Mouse (Mus musculus) brown adipose tissue, adult 24 weeks (tissue): ENCODE measurements around the gene Casp1. TPM values are rescaled to one million over a fixed set of nuclear protein-coding genes. Genes with fewer than 3 reads are reported as not detected.

Source experiments
- H3K27ac ChIP-seq: fragments of 200-500 bp; replicated peaks from 2 replicates; pipeline ENCODE4 v1.5.1; 2012; ENCODE audit warnings: low read depth, mild to moderate bottlenecking, low read length
- H3K4me1 ChIP-seq: fragments of 200-500 bp; 2 replicates; pipeline ENCODE4 v1.6.1; 2012; ENCODE audit warnings: low read length, mixed read lengths; ENCODE audit not compliant: control insufficient read depth, insufficient read depth, insufficient read length
- H3K4me3 ChIP-seq: fragments of 200-500 bp; 2 replicates; pipeline ENCODE4 v1.5.1; 2012; ENCODE audit warnings: low read depth, mild to moderate bottlenecking, low read length, moderate library complexity; ENCODE audit not compliant: insufficient read depth
- polyA plus RNA-seq: library from polyadenylated mRNA; stranded (reverse); fragments of >200 nt; gene quantifications from 2 replicates; pipeline ENCODE4 v1.2.4, GENCODE M21; 2012; ENCODE audit not compliant: missing spikeins, insufficient read depth, insufficient read length

The Casp1 gene
- polyA plus RNA-seq: 3.2 and 4.5 TPM in 2 replicates

- peak within 1 kb of the TSS; percentile 14; the same call in 1 of the 2 replicates for H3K4me3 ChIP-seq
- H3K4me1 ChIP-seq: no peaks in the 10 kb centered on the region
- peak within 1 kb of the TSS; percentile 64 for H3K27ac ChIP-seq
These were observed at the start of gene Casp1 for GRCm38 (mm10) chr9:5298329-5299131. Casp1 (plus strand) TSS chr9:5298517.

GRCm38 (mm10) chr9:5263951-5264475 lies 34.3 kb upstream of the Casp1 start:
- H3K27ac ChIP-seq: no peak overlapping the region
- H3K4me3 ChIP-seq: no peak overlapping the region
- no peaks in the 10 kb centered on the region for H3K4me1 ChIP-seq

- Histone ChIP-seq H3K4me3 (no peak overlapping the region), H3K4me1 (no peaks in the 10 kb centered on the region), H3K27ac (no peak overlapping the region)
These were observed 28.0 kb upstream of the Casp1 start for GRCm38 (mm10) chr9:5270274-5270673.

- Histone ChIP-seq H3K27ac (no peak overlapping the region), H3K4me3 (no peak overlapping the region), H3K4me1 (no peaks in the 10 kb centered on the region)
These were observed 27.4 kb upstream of the Casp1 start for GRCm38 (mm10) chr9:5270884-5271283.

GRCm38 (mm10) chr9:5271334-5271845 lies 26.9 kb upstream of the Casp1 start:
- Histone ChIP-seq H3K4me3 (no peak overlapping the region), H3K27ac (no peak overlapping the region), H3K4me1 (no peaks in the 10 kb centered on the region)

- Histone ChIP-seq H3K4me3 (no peak overlapping the region), H3K4me1 (no peaks in the 10 kb centered on the region), H3K27ac (no peak overlapping the region)
These were observed 12.2 kb upstream of the Casp1 start for GRCm38 (mm10) chr9:5286071-5286470.

- Histone ChIP-seq H3K4me3 (no peak overlapping the region), H3K4me1 (no peaks in the 10 kb centered on the region)
These were observed 11.7 kb upstream of the Casp1 start for GRCm38 (mm10) chr9:5286597-5286996.

GRCm38 (mm10) chr9:5296354-5297237 lies 1.7 kb upstream of the Casp1 start:
- Histone ChIP-seq H3K4me1 (no peaks in the 10 kb centered on the region), H3K4me3 (no peak overlapping the region), H3K27ac (no peak overlapping the region)

More at GRCm38 (mm10) chr9:5286597-5286996, 11.7 kb upstream of the Casp1 start:
- H3K27ac ChIP-seq: no peak overlapping the region

- H3K27ac ChIP-seq: no peak overlapping the region
- H3K4me3 ChIP-seq: no peak overlapping the region
- no peaks in the 10 kb centered on the region for H3K4me1 ChIP-seq
These were observed 740 bp downstream of the Casp1 start for GRCm38 (mm10) chr9:5299132-5299381.

GRCm38 (mm10) chr9:5308561-5308960 lies 10.2 kb downstream of the Casp1 start, which contains the start of gene Casp4:
Casp4 (plus strand) TSS chr9:5308828.
- H3K27ac ChIP-seq: no peak within 1 kb of the TSS
- H3K4me3 ChIP-seq: peak within 1 kb of the TSS; percentile 62
- H3K4me1 ChIP-seq: no peaks in the 10 kb centered on the region; the same call in 1 of the 2 replicates

GRCm38 (mm10) chr9:5310112-5310511 lies 11.8 kb downstream of the Casp1 start:
- no peak overlapping the region for H3K4me3 ChIP-seq
- no peaks in the 10 kb centered on the region; the same call in 1 of the 2 replicates for H3K4me1 ChIP-seq
- H3K27ac ChIP-seq: no peak overlapping the region

GRCm38 (mm10) chr9:5311435-5311834 lies 13.1 kb downstream of the Casp1 start:
- H3K4me3 ChIP-seq: no peak overlapping the region
- no peak overlapping the region for H3K27ac ChIP-seq
- H3K4me1 ChIP-seq: no peaks in the 10 kb centered on the region; the same call in 1 of the 2 replicates

GRCm38 (mm10) chr9:5328204-5328603 lies 29.9 kb downstream of the Casp1 start:
- Histone ChIP-seq H3K4me1 (no peaks in the 10 kb centered on the region), H3K4me3 (no peak overlapping the region), H3K27ac (no peak overlapping the region)

- Histone ChIP-seq H3K27ac (no peak overlapping the region), H3K4me3 (no peak overlapping the region), H3K4me1 (no peaks in the 10 kb centered on the region)
These were observed 34.1 kb downstream of the Casp1 start for GRCm38 (mm10) chr9:5332441-5332840.

GRCm38 (mm10) chr9:5333422-5333821 lies 35.1 kb downstream of the Casp1 start:
- Histone ChIP-seq H3K4me3 (no peak overlapping the region), H3K27ac (no peak overlapping the region), H3K4me1 (no peaks in the 10 kb centered on the region)
